ENCODE assay signal across 22 mouse cellular contexts in the genomic region with DNA sequence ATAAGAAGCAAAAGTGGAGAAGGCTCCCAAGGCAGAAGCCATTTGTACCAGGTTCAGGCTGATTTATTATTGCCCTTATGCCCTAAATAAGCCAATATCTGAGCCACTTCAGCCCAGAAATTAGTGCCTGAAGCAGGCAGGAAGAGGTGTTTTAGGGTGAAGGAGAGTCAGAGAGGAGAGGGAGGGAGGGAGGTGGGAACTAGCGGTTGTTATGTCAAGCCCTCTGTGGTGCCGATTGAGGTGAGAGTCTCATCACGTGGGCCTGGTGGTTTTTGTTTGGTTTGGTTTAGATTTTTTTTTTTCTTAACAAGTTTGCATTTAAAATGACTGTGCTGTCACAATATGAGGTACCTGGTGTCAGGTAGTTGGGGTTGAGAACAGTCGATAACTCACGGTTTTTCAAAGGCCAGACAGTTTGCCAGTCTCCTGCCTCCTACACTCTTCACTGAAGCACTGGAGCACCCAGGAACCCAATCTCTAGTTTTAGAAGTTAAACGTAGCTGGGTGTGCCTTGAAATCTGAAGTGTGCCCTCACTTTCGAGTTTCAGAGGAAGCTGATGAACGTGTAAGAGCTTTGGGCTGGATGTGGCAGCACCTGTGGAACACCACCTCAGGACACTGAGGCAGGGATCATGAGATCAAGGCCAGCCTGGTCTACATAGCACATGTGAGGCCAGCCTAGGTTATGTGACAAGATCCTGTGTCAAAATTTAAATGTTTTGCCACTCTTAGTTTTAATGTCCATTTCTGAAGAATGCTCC.
DNase-seq lines count a peak whose midpoint lies in the region; ATAC-seq and TF ChIP-seq lines count a peak whose summit lies in the region.
"Had no signal": no experiment of that assay in that cellular context is flagged by ENCODE, and none has a peak within 500 bp of the region (broad histone marks: within the 10 kb centered on the region; RNA-seq: fewer than 3 reads in every experiment).

No protein-coding gene starts in this region.

- H3K36me3 ChIP-seq in midbrain, embryonic 14.5 days (ENCODE audit: control insufficient read depth, insufficient read depth, low read length) = no peaks in the 10 kb centered on the region
- no peaks in the 10 kb centered on the region for H3K36me3 ChIP-seq in midbrain, embryonic 15.5 days (replicated peaks)
- no peaks in the 10 kb centered on the region for H3K36me3 ChIP-seq in limb, embryonic 10.5 days
- H3K36me3 ChIP-seq: embryonic facial prominence, embryonic 12.5 days; hindbrain, embryonic 12.5 days; liver, embryonic 13.5 days; neural tube, embryonic 12.5 days had no signal

- peak; percentile 52 for DNase-seq in heart, adult 11 months
- DNase-seq in heart, postnatal 14 days = no peak
- DNase-seq in midbrain, embryonic 14.5 days = no peak
- peak; percentile 23 for DNase-seq in limb, embryonic 10.5 days (ENCODE audit: low spot score)
- DNase-seq in naive thymus-derived CD4-positive, alpha-beta T cell, adult 2 months (ENCODE audit: low read depth) = peak; percentile 16
- DNase-seq in cerebellum, postnatal 4 days (ENCODE audit: low spot score in 2 of 2) = no peak
- DNase-seq in cerebellum, adult 2 months = no peak
- DNase-seq: adrenal gland, adult 2 months; cerebellum, adult 9-10 months; kidney, adult 8-10 months; kidney, postnatal 14 days; liver, embryonic 13.5 days; lung, embryonic 14.5 days; lung, postnatal 4 days; right cerebral cortex, adult 18-20 months had no signal

- no peak overlapping the region for H3K4me3 ChIP-seq in midbrain, embryonic 14.5 days (replicated peaks; ENCODE audit: low read depth, low read length)
- no peak overlapping the region for H3K4me3 ChIP-seq in midbrain, embryonic 15.5 days
- no peak overlapping the region for H3K4me3 ChIP-seq in limb, embryonic 10.5 days
- H3K4me3 ChIP-seq in cerebellum, adult 2 months (replicated peaks; ENCODE audit: insufficient read depth, low read depth, low read length) = no peak overlapping the region
- H3K4me3 ChIP-seq: embryonic facial prominence, embryonic 12.5 days; erythroblast, embryonic 14.5 days; forebrain, embryonic 13.5 days; hindbrain, embryonic 12.5 days; liver, embryonic 13.5 days; neural tube, embryonic 12.5 days had no signal

- TF ChIP-seq POLR2A in cerebellum, adult 2 months (IDR thresholded peaks at IDR 0.05; ENCODE audit: borderline replicate concordance, insufficient read depth, low read length) = no peak

- H3K27ac ChIP-seq in midbrain, embryonic 14.5 days (replicated peaks; ENCODE audit: low read depth, low read length) = peak overlapping the region; percentile 38; the same call in 1 of the 2 replicates
- no peak overlapping the region for H3K27ac ChIP-seq in midbrain, embryonic 15.5 days
- no peak overlapping the region for H3K27ac ChIP-seq in limb, embryonic 10.5 days
- no peak overlapping the region for H3K27ac ChIP-seq in cerebellum, adult 2 months (ENCODE audit: insufficient read depth, low read length)
- H3K27ac ChIP-seq: embryonic facial prominence, embryonic 12.5 days; liver, embryonic 13.5 days; neural tube, embryonic 12.5 days had no signal

- H3K27me3 ChIP-seq in midbrain, embryonic 14.5 days (ENCODE audit: control insufficient read depth, insufficient read depth, low read length) = no peaks in the 10 kb centered on the region
- H3K27me3 ChIP-seq in midbrain, embryonic 15.5 days (replicated peaks) = no peaks in the 10 kb centered on the region
- H3K27me3 ChIP-seq in limb, embryonic 10.5 days (ENCODE audit: low read depth, poor library complexity, severe bottlenecking) = no peaks in the 10 kb centered on the region
- no peaks in the 10 kb centered on the region for H3K27me3 ChIP-seq in cerebellum, adult 2 months (ENCODE audit: control insufficient read depth, insufficient read depth, low read length)
- H3K27me3 ChIP-seq: embryonic facial prominence, embryonic 12.5 days; forebrain, embryonic 13.5 days; hindbrain, embryonic 12.5 days; liver, embryonic 13.5 days; neural tube, embryonic 12.5 days had no signal

- no peak for ATAC-seq in midbrain, embryonic 14.5 days (ENCODE audit: low FRiP score, low TSS enrichment)
- no peak for ATAC-seq in midbrain, embryonic 15.5 days (replicated peaks)
- ATAC-seq: forebrain, embryonic 13.5 days; midbrain, embryonic 16.5 days had no signal

- 85% methylated on average over 8 of the region's 8 CpGs for WGBS in midbrain, embryonic 14.5 days
- WGBS in midbrain, embryonic 15.5 days = 85% methylated on average over 8 of the region's 8 CpGs
- 72% methylated on average over 8 of the region's 8 CpGs for WGBS in limb, embryonic 10.5 days
- 91% methylated on average over 8 of the region's 8 CpGs for WGBS in cerebellum, adult 2 months

- no peaks in the 10 kb centered on the region for H3K9me3 ChIP-seq in midbrain, embryonic 14.5 days (ENCODE audit: control insufficient read depth, low read length)
- H3K9me3 ChIP-seq in midbrain, embryonic 15.5 days = no peaks in the 10 kb centered on the region
- no peaks in the 10 kb centered on the region for H3K9me3 ChIP-seq in limb, embryonic 10.5 days (replicated peaks)
- H3K9me3 ChIP-seq: embryonic facial prominence, embryonic 12.5 days; forebrain, embryonic 13.5 days; hindbrain, embryonic 12.5 days; liver, embryonic 13.5 days; neural tube, embryonic 12.5 days had no signal

- no peak overlapping the region for H3K4me2 ChIP-seq in midbrain, embryonic 14.5 days (ENCODE audit: low read length)
- no peak overlapping the region for H3K4me2 ChIP-seq in midbrain, embryonic 15.5 days
- H3K4me2 ChIP-seq: embryonic facial prominence, embryonic 12.5 days; forebrain, embryonic 13.5 days; hindbrain, embryonic 12.5 days; liver, embryonic 13.5 days; lung, embryonic 14.5 days; neural tube, embryonic 12.5 days had no signal

- 0 out of 2 replicates have a peak, but pooled peaks cover 3% of the 10 kb centered on the region for H3K4me1 ChIP-seq in midbrain, embryonic 14.5 days (ENCODE audit: control insufficient read depth, insufficient read depth, low read length)
- peaks cover 13% of the 10 kb centered on the region; the same call in 1 of the 2 replicates for H3K4me1 ChIP-seq in midbrain, embryonic 15.5 days
- peaks cover 17% of the 10 kb centered on the region; the same call in 1 of the 2 replicates for H3K4me1 ChIP-seq in limb, embryonic 10.5 days
- peaks cover 6% of the 10 kb centered on the region; the same call in 1 of the 2 replicates for H3K4me1 ChIP-seq in cerebellum, adult 2 months (ENCODE audit: control insufficient read depth, insufficient read depth, low read length)

- no peak for TF ChIP-seq CTCF in cerebellum, adult 2 months (IDR thresholded peaks at IDR 0.05; ENCODE audit: borderline replicate concordance, insufficient read depth, low read depth, low read length)

- no peak overlapping the region for H3K9ac ChIP-seq in midbrain, embryonic 14.5 days (replicated peaks; ENCODE audit: low read length)
- H3K9ac ChIP-seq in midbrain, embryonic 15.5 days = no peak overlapping the region
- H3K9ac ChIP-seq: embryonic facial prominence, embryonic 12.5 days; forebrain, embryonic 13.5 days; hindbrain, embryonic 12.5 days; liver, embryonic 13.5 days; lung, embryonic 14.5 days; neural tube, embryonic 12.5 days had no signal

- intact Hi-C loops in heart, postnatal 14 days (cut with DNase I) = no loop called here

Comparison
In these comparisons a context has a peak if more than half of its experiments do, and no peak if none do; other contexts are left out.
1. DNase-seq: peak in heart, adult 11 months (single experiment), limb, embryonic 10.5 days (single experiment) and naive thymus-derived CD4-positive, alpha-beta T cell, adult 2 months (single experiment); none in heart, postnatal 14 days (0 of 2), midbrain, embryonic 14.5 days (single experiment), cerebellum, postnatal 4 days (0 of 2) and cerebellum, adult 2 months (0 of 2).